15 mouse cellular contexts compared by ENCODE assay signal in the genomic region with DNA sequence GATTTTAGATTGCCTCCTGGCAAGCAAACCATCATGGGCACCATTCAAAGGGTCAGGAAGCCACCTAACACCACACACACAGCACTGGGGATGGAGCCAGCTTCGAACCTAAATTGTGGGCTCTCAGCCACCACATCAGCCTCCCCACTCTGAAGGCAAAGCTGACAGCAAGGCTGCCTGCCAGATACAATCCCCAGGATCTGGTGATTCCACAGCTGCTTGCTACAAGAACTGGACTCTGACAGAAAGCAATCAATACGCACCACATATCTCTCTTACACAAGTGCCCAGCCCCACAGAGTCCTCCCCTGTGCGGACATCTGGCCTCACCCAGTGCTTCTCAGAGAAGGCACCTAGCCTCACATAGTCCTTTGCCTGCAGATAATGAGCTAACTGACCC. TPM values are rescaled to one million over a fixed set of nuclear protein-coding genes. Genes with fewer than 3 reads are reported as not detected.
A peak's percentile ranks its signal among the peaks of the same experiment; 100 is the strongest.
DNase-seq lines count a peak whose midpoint lies in the region; ATAC-seq and TF ChIP-seq lines count a peak whose summit lies in the region.
"Had no signal": no experiment of that assay in that cellular context is flagged by ENCODE, and none has a peak within 500 bp of the region (broad histone marks: within the 10 kb centered on the region; RNA-seq: fewer than 3 reads in every experiment).

No protein-coding gene starts in this region.

- no peaks in the 10 kb centered on the region for H3K27me3 ChIP-seq in heart, postnatal 0 days (ENCODE audit: control insufficient read depth, insufficient read depth, low read length)
- no peaks in the 10 kb centered on the region for H3K27me3 ChIP-seq in MEL (ENCODE audit: control insufficient read depth in 1 of 2, insufficient read depth in 2 of 2, low read length in 2 of 2)
- no peaks in the 10 kb centered on the region for H3K27me3 ChIP-seq in liver, embryonic 11.5 days (replicated peaks; ENCODE audit: control insufficient read depth, insufficient read depth, low read length)
- H3K27me3 ChIP-seq in hindbrain, embryonic 13.5 days = no peaks in the 10 kb centered on the region
- H3K27me3 ChIP-seq: embryonic facial prominence, embryonic 12.5 days; neural tube, embryonic 15.5 days had no signal

- intact Hi-C loops in heart, postnatal 25 days (cut with DNase I) = no loop called here

- TF ChIP-seq RAD21 in MEL (IDR thresholded peaks at IDR 0.05; ENCODE audit: low read depth, low read length) = no peak

- peaks cover 39% of the 10 kb centered on the region for H3K4me1 ChIP-seq in heart, postnatal 0 days (ENCODE audit: control insufficient read depth, insufficient read depth)
- peaks cover 11 to 33% of the 10 kb centered on the region in 2 experiments for H3K4me1 ChIP-seq in MEL (ENCODE audit: control insufficient read depth in 1 of 2, insufficient read depth in 2 of 2, low read length in 2 of 2)
- peaks cover 60% of the 10 kb centered on the region for H3K4me1 ChIP-seq in liver, embryonic 11.5 days (replicated peaks; ENCODE audit: control insufficient read depth, insufficient read depth, low read length)
- peaks cover 51% of the 10 kb centered on the region for H3K4me1 ChIP-seq in hindbrain, embryonic 13.5 days (replicated peaks)

- H3K9me3 ChIP-seq in heart, postnatal 0 days (replicated peaks; ENCODE audit: control insufficient read depth, low read length) = no peaks in the 10 kb centered on the region
- no peaks in the 10 kb centered on the region for H3K9me3 ChIP-seq in MEL (replicated peaks; ENCODE audit: insufficient read depth, low read length)
- no peaks in the 10 kb centered on the region for H3K9me3 ChIP-seq in liver, embryonic 11.5 days (ENCODE audit: control insufficient read depth, low read length)
- H3K9me3 ChIP-seq in hindbrain, embryonic 13.5 days = no peaks in the 10 kb centered on the region
- H3K9me3 ChIP-seq: embryonic facial prominence, embryonic 12.5 days; neural tube, embryonic 15.5 days had no signal

- no peak overlapping the region for H3K9ac ChIP-seq in heart, postnatal 0 days (replicated peaks; ENCODE audit: low read depth, low read length)
- peak overlapping the region; percentile 6; the same call in 1 of the 2 replicates for H3K9ac ChIP-seq in MEL (ENCODE audit: control insufficient read depth, low read depth, low read length, poor library complexity, severe bottlenecking)
- H3K9ac ChIP-seq in liver, embryonic 11.5 days (ENCODE audit: low read depth, low read length) = peak overlapping the region; percentile 34; the same call in 1 of the 2 replicates
- H3K9ac ChIP-seq in hindbrain, embryonic 13.5 days = no peak overlapping the region
- H3K9ac ChIP-seq: embryonic facial prominence, embryonic 12.5 days; neural tube, embryonic 15.5 days had no signal

- no peak overlapping the region for H3K4me2 ChIP-seq in heart, postnatal 0 days (ENCODE audit: low read depth, low read length)
- H3K4me2 ChIP-seq in liver, embryonic 11.5 days = peak overlapping the region; percentile 52
- no peak overlapping the region for H3K4me2 ChIP-seq in hindbrain, embryonic 13.5 days
- H3K4me2 ChIP-seq: embryonic facial prominence, embryonic 12.5 days; neural tube, embryonic 15.5 days had no signal

- H3K27ac ChIP-seq in heart, postnatal 0 days (ENCODE audit: low read depth) = 0 out of 2 replicates have a peak overlapping the region, but pooled peaks have one; percentile 13
- H3K27ac ChIP-seq in MEL (ENCODE audit: control insufficient read depth, low read depth, low read length) = peak overlapping the region; percentile 15
- peak overlapping the region; percentile 86 for H3K27ac ChIP-seq in liver, embryonic 11.5 days (ENCODE audit: low read depth, low read length)
- no peak overlapping the region for H3K27ac ChIP-seq in hindbrain, embryonic 13.5 days
- H3K27ac ChIP-seq: embryonic facial prominence, embryonic 12.5 days; neural tube, embryonic 15.5 days had no signal

- no peak for TF ChIP-seq CTCF in heart, postnatal 0 days (IDR thresholded peaks at IDR 0.05; ENCODE audit: low read depth)
- no peak for TF ChIP-seq CTCF in MEL (IDR thresholded peaks at IDR 0.05 in 2 of 3, conservative IDR thresholded peaks at IDR 0.05 in 1 of 3; ENCODE audit: control insufficient read depth in 1 of 3, insufficient read depth in 1 of 3, low read depth in 2 of 3, low read length in 3 of 3, poor library complexity in 1 of 3, severe bottlenecking in 1 of 3)
- TF ChIP-seq CTCF in brain, embryonic 14.5 days (IDR thresholded peaks at IDR 0.05; ENCODE audit: borderline replicate concordance, extremely low read depth, insufficient read depth, insufficient read length) = no peak

- H3K36me3 ChIP-seq in heart, postnatal 0 days (replicated peaks; ENCODE audit: control insufficient read depth, insufficient read depth, low read length) = no peaks in the 10 kb centered on the region
- H3K36me3 ChIP-seq in MEL (ENCODE audit: control insufficient read depth in 1 of 2, insufficient read depth in 2 of 2, low read length in 2 of 2) = peaks cover 0 to 22% of the 10 kb centered on the region in 2 experiments; a peak in 2 of 4 replicates
- H3K36me3 ChIP-seq in liver, embryonic 11.5 days (ENCODE audit: control insufficient read depth, insufficient read depth, low read length) = no peaks in the 10 kb centered on the region
- no peaks in the 10 kb centered on the region for H3K36me3 ChIP-seq in hindbrain, embryonic 13.5 days
- H3K36me3 ChIP-seq: embryonic facial prominence, embryonic 12.5 days; neural tube, embryonic 15.5 days had no signal

- no peak for DNase-seq in heart, postnatal 0 days (ENCODE audit: low spot score)
- no peak for DNase-seq in heart, postnatal 25 days (ENCODE audit: low spot score)
- no peak for DNase-seq in MEL (ENCODE audit: low read depth, low spot score)
- peak; percentile 15 for DNase-seq in brain, embryonic 14.5 days (ENCODE audit: low read depth)
- no peak for DNase-seq in liver, embryonic 11.5 days (ENCODE audit: low spot score)
- no peak for DNase-seq in adrenal gland, adult (ENCODE audit: inconsistent age in 2 of 2, low spot score in 1 of 2)
- no peak for DNase-seq in ovary, adult 18-20 months (ENCODE audit: low spot score)
- DNase-seq: adrenal gland, postnatal 14 days; cerebellum, adult 2 months; kidney, adult 11 months; left cerebral cortex, postnatal 4 days; right cerebral cortex, postnatal 4 days had no signal

- H3K4me3 ChIP-seq in heart, postnatal 0 days (ENCODE audit: low read depth, low read length) = no peak overlapping the region
- H3K4me3 ChIP-seq in MEL (ENCODE audit: control insufficient read depth in 1 of 2, insufficient read depth in 1 of 2, low read depth in 2 of 2, low read length in 2 of 2) = peak overlapping the region in 1 of 2 experiments; percentile 1; a peak in 1 of 4 replicates
- 0 out of 2 replicates have a peak overlapping the region, but pooled peaks have one; percentile 4 for H3K4me3 ChIP-seq in liver, embryonic 11.5 days (ENCODE audit: low read depth, low read length)
- no peak overlapping the region for H3K4me3 ChIP-seq in hindbrain, embryonic 13.5 days
- H3K4me3 ChIP-seq: embryonic facial prominence, embryonic 12.5 days; neural tube, embryonic 15.5 days had no signal

- 22% methylated on average over 3 of the region's 3 CpGs for WGBS in heart, postnatal 0 days
- 19% methylated on average over 3 of the region's 3 CpGs for WGBS in liver, embryonic 11.5 days
- WGBS in hindbrain, embryonic 13.5 days = 72% methylated on average over 3 of the region's 3 CpGs

- no peak for TF ChIP-seq EP300 in heart, postnatal 0 days (IDR thresholded peaks at IDR 0.05; ENCODE audit: low read depth)
- no peak for TF ChIP-seq EP300 in MEL (IDR thresholded peaks at IDR 0.05; ENCODE audit: low read depth in 1 of 2, low read length in 2 of 2)

- no peaks in the 10 kb centered on the region for H3K79me2 ChIP-seq in MEL (ENCODE audit: control insufficient read depth, insufficient read depth, low read length, poor library complexity)

- no peak for ATAC-seq in heart, postnatal 0 days (ENCODE audit: insufficient read depth, low read depth)
- ATAC-seq in liver, embryonic 11.5 days (replicated peaks; ENCODE audit: low FRiP score) = peak; percentile 78
- no peak for ATAC-seq in hindbrain, embryonic 13.5 days (ENCODE audit: low FRiP score)

- TF ChIP-seq POLR2A in MEL (IDR thresholded peaks at IDR 0.05; ENCODE audit: control insufficient read depth in 1 of 2, insufficient read depth in 1 of 2, low read depth in 1 of 2, low read length in 2 of 2, poor library complexity in 1 of 2) = no peak
- TF ChIP-seq POLR2A in brain, embryonic 14.5 days (IDR thresholded peaks at IDR 0.05; ENCODE audit: borderline replicate concordance, extremely low read depth, insufficient read depth, insufficient read length, poor library complexity, severe bottlenecking) = no peak

TF ChIP-seq in MEL, 35 proteins besides CTCF, POLR2A, EP300 and RAD21:
- TF ChIP-seq TCF12 (IDR thresholded peaks at IDR 0.05; ENCODE audit: low read depth, low read length) = peak; percentile 29; the same call in 1 of the 2 replicates
- TF ChIP-seq E2F4 (IDR thresholded peaks at IDR 0.05; ENCODE audit: borderline replicate concordance, low read depth, low read length) = no peak
TF ChIP-seq in MEL: peak in this region for 1.

RNA-seq across cellular contexts. Expression of gene Col18a1, which starts 7.4 kb away (rescaled TPM):
- total RNA-seq in heart, postnatal 0 days (2014; rRNA removed; ENCODE audit: low replicate concordance) = 130 and 133 TPM in 2 replicates
- polyA plus RNA-seq in heart, postnatal 0 days (2015; fragmentation: Nextera tagmentation; extraction: Ambion mirVana) = 40.6 and 47.3 TPM in 2 replicates
- 10 to 100 TPM; 13.0 to 15.3 TPM for total RNA-seq in heart, postnatal 25 days (2021)
- 0.33 and 0.46 TPM in 2 replicates for total RNA-seq in MEL (2012; rRNA removed)
- 1 to 10 TPM in 1 of 2 experiments, not detected in 1; 1.3 TPM for polyA plus RNA-seq in MEL (2012; ENCODE audit: insufficient read depth in 1 of 2, insufficient read length in 2 of 2, low read depth in 1 of 2, low replicate concordance in 2 of 2, missing spikeins in 1 of 2)
- 24.5 and 45.2 TPM in 2 replicates for polyA plus RNA-seq in brain, embryonic 14.5 days (2012; rRNA removed)
- polyA plus RNA-seq in liver, embryonic 11.5 days (2014; fragmentation: Nextera tagmentation; extraction: Ambion mirVana) = 55.3 and 60.2 TPM in 2 replicates
- 53.1 and 62.7 TPM in 2 replicates for polyA plus RNA-seq in hindbrain, embryonic 13.5 days (2015; fragmentation: Nextera tagmentation; extraction: Ambion mirVana)

Comparison
In these comparisons a context has a peak if more than half of its experiments do, and no peak if none do; other contexts are left out.
1. H3K9ac ChIP-seq: peak in MEL (single experiment) and liver, embryonic 11.5 days (single experiment); none in heart, postnatal 0 days (single experiment) and hindbrain, embryonic 13.5 days (single experiment).
2. RNA of gene Col18a1, which starts 7.4 kb away (polyA plus RNA-seq): 53.1 to 62.7 TPM in hindbrain, embryonic 13.5 days, 55.3 to 60.2 TPM in liver, embryonic 11.5 days, 40.6 to 47.3 TPM in heart, postnatal 0 days and 24.5 to 45.2 TPM in brain, embryonic 14.5 days; 1.3 TPM in MEL; every median in the first group is over 10 times any median in the second.